Mouse (Mus musculus): ENCODE data around the gene St7l.

The St7l gene

GRCm38 (mm10) chr3:104962141-104962611, 98.4 kb downstream of the St7l start:
- DNase-seq (ENCODE audit: extremely low spot score, low spot score), result peak; percentile 67

DNA sequence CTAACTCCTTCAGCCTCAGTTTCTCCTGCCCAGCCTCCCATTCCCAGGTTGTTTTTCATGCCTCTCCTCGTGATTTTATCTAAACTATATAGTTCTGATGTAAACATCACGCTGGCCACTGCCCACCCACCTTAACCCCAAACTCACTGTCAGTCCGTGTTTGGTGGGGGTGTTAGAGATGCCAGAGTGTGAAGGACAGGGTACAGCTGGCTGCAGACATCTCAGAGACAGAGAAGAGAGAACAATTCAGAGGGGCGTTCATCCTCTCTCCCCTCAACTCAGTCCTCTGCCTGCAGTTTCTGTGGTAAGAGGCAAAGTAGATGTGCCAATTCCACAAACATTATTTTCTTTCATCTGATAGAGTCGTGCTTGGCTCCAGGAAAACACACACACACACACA, 99.1 kb downstream of the St7l start:
- DNase-seq (ENCODE audit: extremely low spot score, low spot score), result no peak

DNA sequence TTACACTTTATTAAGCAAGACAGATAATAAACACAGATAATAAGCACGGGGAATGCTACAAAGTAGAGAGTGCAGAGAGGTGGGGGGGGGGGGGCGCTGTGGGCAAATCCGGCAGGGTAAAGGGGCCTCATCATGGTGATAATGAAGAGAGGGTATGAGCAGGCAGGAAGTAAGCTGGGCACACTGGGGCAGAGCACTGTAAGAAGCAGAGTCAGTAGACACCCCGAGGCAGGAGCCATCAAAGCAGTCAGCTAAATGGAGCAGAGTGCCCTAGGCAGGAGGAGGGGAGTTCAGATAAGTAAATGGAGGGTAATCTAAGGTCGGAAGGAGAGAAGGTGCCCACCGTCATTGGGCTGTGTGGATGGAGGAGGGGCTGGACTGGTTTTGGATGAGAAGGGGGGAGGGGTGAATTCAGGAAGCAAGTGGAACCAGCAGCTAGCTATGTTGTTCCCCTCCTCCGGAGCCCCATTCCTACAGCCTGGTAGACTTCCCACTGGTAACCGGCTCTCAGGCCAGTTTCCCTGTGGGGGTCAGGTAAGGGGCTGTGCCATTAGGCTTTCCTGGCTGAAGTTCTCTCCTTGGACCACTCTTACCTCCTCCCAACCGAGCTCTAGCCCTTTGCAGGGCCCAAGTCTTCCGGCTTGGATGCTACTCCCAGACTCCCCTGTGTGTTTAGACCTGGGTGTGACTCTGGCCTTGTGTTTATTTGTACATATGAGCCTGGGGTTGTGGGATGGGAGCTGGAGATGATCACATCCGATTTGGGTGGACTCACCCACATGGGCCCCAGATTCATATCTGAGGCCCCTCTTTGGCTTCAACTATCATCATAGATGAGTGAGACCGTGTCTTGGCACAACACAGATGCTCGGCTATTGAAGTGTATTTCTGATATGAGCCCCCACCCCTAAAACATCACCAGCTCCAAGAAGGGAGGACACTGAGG, 99.8 kb downstream of the St7l start:
- DNase-seq (ENCODE audit: extremely low spot score, low spot score), result no peak

- DNase-seq (ENCODE audit: extremely low spot score, low spot score), result no peak
These were observed 101.5 kb downstream of the St7l start for GRCm38 (mm10) chr3:104965070-104965855.

DNA sequence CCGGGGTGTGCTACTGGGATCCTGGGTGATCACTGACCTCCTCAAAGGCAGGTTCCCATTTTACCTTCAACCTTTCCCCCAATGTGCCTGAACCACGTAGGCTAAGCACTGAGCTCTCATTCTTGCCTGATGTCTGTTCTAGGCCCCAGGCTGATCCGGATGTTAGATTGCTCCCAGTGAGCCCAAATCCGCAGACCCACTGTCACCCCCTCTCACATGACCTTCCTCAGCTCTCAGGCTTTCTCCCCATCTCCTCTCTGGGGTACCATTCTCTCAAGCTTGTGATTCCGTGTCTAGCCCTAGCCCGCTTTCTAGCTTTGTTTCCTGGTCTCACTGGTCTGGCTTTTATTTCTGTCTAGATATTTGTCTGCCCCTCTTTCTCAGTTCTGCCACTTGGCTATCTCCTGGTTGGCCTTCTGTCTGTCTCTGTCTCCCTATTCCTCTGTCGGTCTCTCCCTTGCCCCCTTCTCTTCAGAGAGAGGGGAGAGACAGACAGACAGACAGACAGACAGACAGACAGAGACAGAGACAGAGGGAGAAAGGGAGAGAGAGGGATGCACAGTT, 102.3 kb downstream of the St7l start:
- DNase-seq (ENCODE audit: extremely low spot score, low spot score), result no peak

GRCm38 (mm10) chr3:104967548-104968300, 103.9 kb downstream of the St7l start:
- DNase-seq (ENCODE audit: extremely low spot score, low spot score), result peak; percentile 92
